Mouse (Mus musculus) spleen, postnatal 4 days (tissue): ENCODE measurements around the gene Tsen34.
"Not testable (repeated sequence)": the region's sequence is repeated elsewhere in the genome, so short reads cannot be mapped to it uniquely, and the experiment has no call there.

Source experiments
- DNase-seq, 2 experiments: peaks; one replicate each; pipeline ENCODE4 v3.0.0; 2022; ENCODE audit warnings: low spot score in 2 of 2

Tsen34 gene

GRCm38 (mm10) chr7:3720268-3720667, 27.6 kb downstream of the Tsen34 start, which contains the start of gene Pirb:
Gene Pirb (minus strand): TSS chr7:3720391.
- not testable (repeated sequence) for DNase-seq

DNA sequence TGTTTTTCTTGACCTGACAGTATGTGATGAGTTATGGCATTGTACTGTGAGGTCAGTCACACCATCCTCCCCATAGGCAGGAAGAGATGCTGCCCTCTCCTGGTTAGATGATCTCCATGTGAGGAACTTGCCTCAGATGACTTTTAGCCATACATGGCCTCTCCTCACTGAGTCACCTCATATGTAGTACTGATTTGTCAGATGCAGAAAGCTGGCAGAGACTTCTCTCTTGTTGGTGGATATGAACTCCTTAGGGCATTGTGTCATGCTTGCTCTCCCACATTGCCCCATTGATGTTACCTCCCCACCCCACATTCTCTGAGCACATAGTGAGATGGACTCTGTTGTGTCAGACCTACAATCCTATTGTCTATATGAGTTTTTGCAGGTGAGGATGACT, 32.8 kb downstream of the Tsen34 start:
- DNase-seq = not testable (repeated sequence)

DNA sequence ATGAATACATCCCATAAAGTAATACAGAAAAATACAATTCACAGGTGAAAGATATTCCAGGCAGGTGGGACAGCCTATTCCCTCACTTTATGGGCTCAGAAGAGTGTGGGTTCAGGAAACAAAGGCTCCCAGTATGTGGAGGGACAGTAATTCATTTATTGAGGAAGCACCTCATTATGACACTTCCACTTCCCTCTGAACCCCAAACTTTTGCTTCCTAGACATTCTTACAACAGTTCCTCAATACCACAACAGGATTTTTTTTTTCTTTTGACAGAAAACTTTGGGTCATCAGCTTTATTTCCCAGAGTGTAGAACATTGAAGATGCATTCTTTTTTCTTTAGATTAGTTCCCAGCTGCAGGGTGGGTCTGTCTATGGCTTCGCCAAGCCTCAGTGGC, 40.0 kb downstream of the Tsen34 start:
- not testable (repeated sequence) for DNase-seq
